Mouse (Mus musculus) liver, adult 2 months (tissue): ENCODE results near the gene Upk3bl. TPM values are rescaled to one million over a fixed set of nuclear protein-coding genes. Genes with fewer than 3 reads are reported as not detected.
A peak's percentile ranks its signal among the peaks of the same experiment; 100 is the strongest.

Source experiments
- DNase-seq: peaks from one replicate; pipeline ENCODE4 v3.0.0-alpha.2; 2011; ENCODE audit warnings: low read depth, low spot score; ENCODE audit errors: extremely low read depth
- H3K27ac ChIP-seq: fragments of 200-500 bp; replicated peaks from 2 replicates; pipeline ENCODE4 v1.5.1; 2012; ENCODE audit warnings: low read depth, mild to moderate bottlenecking, control low read depth, inconsistent platforms, low read length; ENCODE audit not compliant: insufficient read depth
- H3K27me3 ChIP-seq: fragments of 200-500 bp; 2 replicates; pipeline ENCODE4 v1.6.1; 2012; ENCODE audit warnings: mild to moderate bottlenecking, moderate library complexity, low read length, inconsistent platforms; ENCODE audit not compliant: control insufficient read depth, insufficient read depth
- H3K36me3 ChIP-seq: fragments of 200-500 bp; 2 replicates; pipeline ENCODE4 v1.6.1; 2012; ENCODE audit warnings: low read length, inconsistent platforms; ENCODE audit not compliant: control insufficient read depth, insufficient read depth
- H3K4me1 ChIP-seq: fragments of 200-500 bp; 2 replicates; pipeline ENCODE4 v1.6.1; 2011; ENCODE audit warnings: low read length; ENCODE audit not compliant: control insufficient read depth, insufficient read depth
- H3K4me3 ChIP-seq: fragments of 200-500 bp; 2 replicates; pipeline ENCODE4 v1.5.1; 2011; ENCODE audit warnings: low read depth, mild to moderate bottlenecking, control low read depth, low read length, moderate library complexity; ENCODE audit not compliant: insufficient read depth
- H3K79me2 ChIP-seq: fragments of 200-500 bp; 2 replicates; pipeline ENCODE4 v1.6.1; 2012; ENCODE audit warnings: inconsistent platforms, mild to moderate bottlenecking, low read length, moderate library complexity; ENCODE audit not compliant: control insufficient read depth, insufficient read depth
- H3K9ac ChIP-seq: fragments of 200-500 bp; 2 replicates; pipeline ENCODE4 v1.6.1; 2012; ENCODE audit warnings: low read depth, mild to moderate bottlenecking, control low read depth, inconsistent platforms, low read length
- CTCF ChIP-seq: fragments of 200-500 bp; IDR thresholded peaks from 2 replicates; pipeline ENCODE4 v1.5.1; 2011; ENCODE audit warnings: low read depth, low read length, control low read depth
- POLR2A ChIP-seq: fragments of 200-500 bp; IDR thresholded peaks from 2 replicates; pipeline ENCODE4 v1.6.1; 2011; ENCODE audit warnings: low read length, control low read depth; ENCODE audit not compliant: insufficient read depth; ENCODE audit errors: extremely low read depth
- WGBS: fragments of 180-500 bp; shearing (Covaris S2); methylation state at CpG from one replicate; pipeline ENCODE4 v1.1.7; 2018; 5-methylcytosine and 5-hydroxymethylcytosine counted together
- polyA plus RNA-seq: library from polyadenylated mRNA; depleted of rRNA; stranded (reverse); fragments of >200 nt; gene quantifications from 2 replicates; pipeline ENCODE4 v1.2.3, GENCODE M21; 2012
- total RNA-seq: library from RNA; depleted of rRNA; stranded (reverse); fragments of >200 nt; gene quantifications from 2 replicates; pipeline ENCODE4 v1.2.3, GENCODE M21; 2014

Gene Upk3bl
- total and polyA plus RNA-seq, 2 experiments = not detected

GRCm38 (mm10) chr5:136076284-136076683 lies 22.0 kb downstream of the Upk3bl start:
- Histone ChIP-seq H3K36me3 (no peaks in the 10 kb centered on the region), H3K27ac (no peak overlapping the region)
- no peak for DNase-seq

DNA sequence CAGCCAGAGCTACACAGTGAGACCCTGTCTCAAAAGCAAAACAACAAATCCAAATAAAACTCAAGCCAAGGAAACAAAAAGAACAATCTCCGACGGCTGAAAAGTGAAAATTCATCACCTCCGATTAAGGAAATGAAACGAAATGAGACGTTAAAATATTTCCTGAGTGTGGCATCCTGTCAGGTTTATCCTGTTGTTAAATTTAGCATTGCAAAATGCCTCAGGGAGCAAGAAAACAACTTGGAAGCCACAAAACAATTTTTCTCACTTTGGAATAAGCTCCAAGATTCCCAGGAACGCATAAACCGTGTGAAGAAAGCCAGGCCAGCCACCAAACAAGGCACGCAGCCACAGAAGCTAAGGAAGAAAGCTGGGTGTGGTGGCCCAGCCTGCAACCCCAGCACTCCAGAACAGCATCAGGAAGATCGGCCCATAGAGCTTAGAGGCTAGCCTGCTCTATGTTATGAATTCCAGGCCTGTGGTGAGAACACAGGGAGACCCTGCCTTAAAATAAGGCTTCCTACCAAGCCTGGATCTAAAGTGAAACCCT lies 22.8 kb downstream of the Upk3bl start:
- Histone ChIP-seq H3K36me3 (no peaks in the 10 kb centered on the region), H3K27ac (peak overlapping the region; percentile 60), H3K9ac (no peak overlapping the region; the same call in 1 of the 2 replicates), H3K27me3 (no peaks in the 10 kb centered on the region), H3K4me1 (no peaks in the 10 kb centered on the region), H3K4me3 (no peak overlapping the region), H3K79me2 (no peaks in the 10 kb centered on the region)
- TF ChIP-seq CTCF = no peak
- TF ChIP-seq POLR2A = no peak
- DNase-seq = no peak
- WGBS = 71% methylated on average over 9 of the region's 9 CpGs

More at GRCm38 (mm10) chr5:136076284-136076683, 22.0 kb downstream of the Upk3bl start:
- H3K79me2 ChIP-seq = no peaks in the 10 kb centered on the region
- TF ChIP-seq CTCF (no peak), POLR2A (no peak)
- no peak overlapping the region for H3K9ac ChIP-seq
- H3K4me1 ChIP-seq = no peaks in the 10 kb centered on the region
- no peaks in the 10 kb centered on the region for H3K27me3 ChIP-seq
- H3K4me3 ChIP-seq = no peak overlapping the region
- WGBS = 56% methylated on average over 7 of the region's 7 CpGs

- no peaks in the 10 kb centered on the region for H3K79me2 ChIP-seq
- DNase-seq = no peak
- no peaks in the 10 kb centered on the region for H3K36me3 ChIP-seq
- TF ChIP-seq POLR2A = no peak
- TF ChIP-seq CTCF = no peak
- 97% methylated on average over 5 of the region's 5 CpGs for WGBS
- H3K27me3 ChIP-seq = no peaks in the 10 kb centered on the region
- no peaks in the 10 kb centered on the region for H3K4me1 ChIP-seq
- H3K4me3 ChIP-seq = no peak overlapping the region
- H3K9ac ChIP-seq = no peak overlapping the region
- H3K27ac ChIP-seq = no peak overlapping the region
Measured at GRCm38 (mm10) chr5:136078136-136078535, 23.8 kb downstream of the Upk3bl start.

DNA sequence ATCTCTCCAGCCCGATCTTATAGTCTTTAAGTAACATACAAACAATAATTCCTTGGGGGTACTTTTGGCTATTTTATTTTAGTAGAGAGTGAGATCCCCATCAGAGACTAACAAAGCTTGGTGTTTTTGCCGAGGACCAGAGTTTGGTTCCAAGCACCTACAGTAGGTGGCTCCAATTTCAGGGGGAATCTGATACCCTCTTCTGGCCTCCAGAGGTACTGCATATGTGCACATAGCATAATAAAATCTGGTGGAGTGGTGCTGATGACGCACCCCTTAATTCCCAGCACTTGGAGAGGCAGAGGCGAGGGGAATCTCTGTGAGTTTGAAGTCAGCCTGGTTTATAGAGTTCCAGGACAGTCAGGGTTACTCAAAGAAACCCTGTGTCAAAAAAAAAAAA lies 28.1 kb downstream of the Upk3bl start:
- Histone ChIP-seq H3K27ac (no peak overlapping the region), H3K36me3 (no peaks in the 10 kb centered on the region)
- WGBS = 88% methylated on average over 4 of the region's 4 CpGs

DNA sequence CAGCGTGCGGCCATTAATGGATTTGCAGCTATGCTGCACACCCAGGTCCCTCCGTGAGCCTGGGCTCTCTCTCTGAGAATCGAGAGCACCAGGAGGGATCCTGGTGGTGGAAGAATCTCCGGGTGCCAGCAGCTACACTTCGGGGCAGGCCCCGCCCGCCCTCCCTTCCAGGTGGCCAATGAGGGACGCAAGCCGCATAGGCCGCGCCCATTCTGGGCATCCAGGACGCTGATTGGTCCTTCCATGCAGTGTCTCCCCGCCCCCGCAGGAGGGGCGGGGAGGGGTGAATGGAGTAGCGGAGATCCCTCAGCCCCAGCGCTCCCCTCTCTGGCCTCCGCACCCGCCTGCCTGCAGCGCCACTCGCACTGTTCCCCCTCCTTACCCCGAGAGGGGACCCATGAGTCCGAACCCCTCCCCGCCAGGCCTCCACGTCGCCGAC lies 29.4 kb downstream of the Upk3bl start, which contains the start of gene Rasa4:
TSS of gene Rasa4 (plus strand) at position 248 of the 439 bp plus-strand sequence.
- H3K9ac ChIP-seq = peak within 1 kb of the TSS; percentile 76
- TF ChIP-seq POLR2A = no peak
- TF ChIP-seq CTCF = no peak
- H3K27ac ChIP-seq = no peak within 1 kb of the TSS
- no peaks in the 10 kb centered on the region for H3K36me3 ChIP-seq
- peak within 1 kb of the TSS; percentile 75 for H3K4me3 ChIP-seq
- WGBS = under 1% methylated on average over 28 of the region's 28 CpGs
- peaks cover 2% of the 10 kb centered on the region for H3K4me1 ChIP-seq
- 0 out of 2 replicates have a peak, but pooled peaks cover 6% of the 10 kb centered on the region for H3K27me3 ChIP-seq
- no peaks in the 10 kb centered on the region for H3K79me2 ChIP-seq
- peak; percentile 64 for DNase-seq

More for the DNA sequence above, 28.1 kb downstream of the Upk3bl start:
- H3K4me1 ChIP-seq = peaks cover 2% of the 10 kb centered on the region
- TF ChIP-seq POLR2A (no peak), CTCF (no peak)
- H3K9ac ChIP-seq = no peak overlapping the region
- H3K27me3 ChIP-seq = 0 out of 2 replicates have a peak, but pooled peaks cover 6% of the 10 kb centered on the region
- H3K79me2 ChIP-seq = no peaks in the 10 kb centered on the region
- H3K4me3 ChIP-seq = no peak overlapping the region
- DNase-seq = no peak
